Mouse (Mus musculus): Measurements from ENCODE around the gene Fan1. TPM values are rescaled to one million over a fixed set of nuclear protein-coding genes. Genes with fewer than 3 reads are reported as not detected.

The Fan1 gene
- polyA plus RNA-seq (2014; fragmentation: Illumina TruSeq; extraction: RNeasy Lipid Tissue Mini Kit (QIAGEN cat#74804); ENCODE audit: low replicate concordance): 2.0 TPM

DNA sequence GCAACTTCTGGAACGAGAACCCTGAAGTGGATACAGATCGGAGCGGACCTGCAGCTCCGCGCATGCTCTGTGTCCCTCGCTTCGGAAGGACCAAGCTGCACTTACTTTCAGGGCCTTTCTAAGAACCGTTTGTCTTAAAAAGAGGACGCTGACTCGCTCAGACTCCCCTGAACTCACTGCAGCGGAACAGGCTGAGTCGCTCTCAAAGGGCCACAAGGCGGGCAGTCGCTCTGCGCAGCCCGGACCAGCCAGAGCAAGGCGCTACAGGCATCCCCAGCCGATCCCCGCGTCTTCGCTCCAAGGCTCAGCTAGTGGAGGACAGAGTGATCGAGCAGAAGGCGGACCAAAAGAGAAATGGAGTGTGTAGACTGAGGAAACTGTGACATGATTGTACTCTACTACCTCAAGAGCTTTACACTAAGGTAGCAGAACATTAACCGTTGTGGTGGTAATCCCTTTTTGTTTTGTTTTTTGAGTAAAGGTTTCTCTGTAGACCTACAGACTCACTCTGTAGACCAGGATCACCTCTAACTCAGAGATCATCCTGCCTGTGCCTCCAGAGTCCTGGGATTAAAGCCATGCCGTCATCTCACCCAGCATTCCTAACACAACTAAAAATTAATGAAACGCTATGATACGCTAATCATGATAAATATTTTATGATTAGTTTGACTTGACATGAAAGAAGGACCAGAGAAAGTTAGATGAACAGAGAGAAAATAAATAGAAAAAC, at the start of gene Fan1:
Gene Fan1 (minus strand): TSS at position 266 of the 733 bp plus-strand sequence.

DNA sequence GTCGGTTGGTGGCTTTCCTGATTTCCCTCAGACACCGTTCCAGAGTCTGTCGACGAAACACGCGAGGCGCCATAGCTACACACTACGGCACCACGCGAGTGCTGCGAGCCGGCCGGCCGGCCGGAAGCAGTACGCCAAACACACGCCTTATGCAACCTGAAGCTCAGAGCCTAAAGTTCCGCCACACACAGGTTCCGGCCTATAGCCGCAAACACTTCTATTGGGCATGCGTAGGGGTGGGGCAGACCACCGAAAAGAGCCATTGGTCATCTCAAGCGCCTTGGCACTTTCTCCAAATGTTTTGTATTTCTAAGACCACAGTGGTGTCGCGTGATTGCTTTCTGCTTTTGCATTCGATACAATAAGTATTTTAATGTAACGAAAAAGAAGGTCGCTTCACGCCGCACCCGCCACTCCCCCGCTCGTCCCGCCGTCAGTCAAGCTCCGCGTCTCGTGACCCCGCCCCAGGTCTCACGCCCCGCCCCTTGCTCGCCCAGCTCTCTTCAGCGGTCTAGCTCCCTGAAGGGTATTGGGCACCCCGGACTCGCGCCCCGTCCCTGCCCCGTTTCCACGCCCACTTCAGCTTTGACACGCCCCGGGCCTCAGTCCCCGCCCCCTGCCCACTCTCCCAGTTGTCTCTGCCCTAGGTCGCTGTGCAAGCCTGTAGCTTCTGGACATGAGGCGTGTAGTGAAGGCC, 18.4 kb upstream of the Fan1 start, which contains the start of the genes Mphosph10 and Mcee:
Gene Mphosph10 (minus strand): TSS at position 147 of the 697 bp plus-strand sequence.
Gene Mcee (plus strand): TSS at position 486 of the 697 bp plus-strand sequence.

Other genes starting within 250 kb of the Fan1 start
- gene Trpm1, start 220.3 kb downstream of the Fan1 start, polyA plus RNA-seq (2014; fragmentation: Illumina TruSeq; extraction: RNeasy Lipid Tissue Mini Kit (QIAGEN cat#74804); ENCODE audit: low replicate concordance): not detected
- gene Mtmr10, start 86.4 kb downstream of the Fan1 start, polyA plus RNA-seq (2014; fragmentation: Illumina TruSeq; extraction: RNeasy Lipid Tissue Mini Kit (QIAGEN cat#74804); ENCODE audit: low replicate concordance): 9.1 TPM
- 34.8 TPM for gene Mphosph10, start 18.2 kb upstream of the Fan1 start, polyA plus RNA-seq (2014; fragmentation: Illumina TruSeq; extraction: RNeasy Lipid Tissue Mini Kit (QIAGEN cat#74804); ENCODE audit: low replicate concordance)
- gene Mcee, start 18.5 kb upstream of the Fan1 start, polyA plus RNA-seq (2014; fragmentation: Illumina TruSeq; extraction: RNeasy Lipid Tissue Mini Kit (QIAGEN cat#74804); ENCODE audit: low replicate concordance): 156 TPM
- not detected for gene Apba2, start 127.6 kb upstream of the Fan1 start, polyA plus RNA-seq (2014; fragmentation: Illumina TruSeq; extraction: RNeasy Lipid Tissue Mini Kit (QIAGEN cat#74804); ENCODE audit: low replicate concordance)